Mouse (Mus musculus): ENCODE results near the gene Gm3055.
"Not testable (repeated sequence)": the region's sequence is repeated elsewhere in the genome, so short reads cannot be mapped to it uniquely, and the experiment has no call there.

Gene Gm3055

DNA sequence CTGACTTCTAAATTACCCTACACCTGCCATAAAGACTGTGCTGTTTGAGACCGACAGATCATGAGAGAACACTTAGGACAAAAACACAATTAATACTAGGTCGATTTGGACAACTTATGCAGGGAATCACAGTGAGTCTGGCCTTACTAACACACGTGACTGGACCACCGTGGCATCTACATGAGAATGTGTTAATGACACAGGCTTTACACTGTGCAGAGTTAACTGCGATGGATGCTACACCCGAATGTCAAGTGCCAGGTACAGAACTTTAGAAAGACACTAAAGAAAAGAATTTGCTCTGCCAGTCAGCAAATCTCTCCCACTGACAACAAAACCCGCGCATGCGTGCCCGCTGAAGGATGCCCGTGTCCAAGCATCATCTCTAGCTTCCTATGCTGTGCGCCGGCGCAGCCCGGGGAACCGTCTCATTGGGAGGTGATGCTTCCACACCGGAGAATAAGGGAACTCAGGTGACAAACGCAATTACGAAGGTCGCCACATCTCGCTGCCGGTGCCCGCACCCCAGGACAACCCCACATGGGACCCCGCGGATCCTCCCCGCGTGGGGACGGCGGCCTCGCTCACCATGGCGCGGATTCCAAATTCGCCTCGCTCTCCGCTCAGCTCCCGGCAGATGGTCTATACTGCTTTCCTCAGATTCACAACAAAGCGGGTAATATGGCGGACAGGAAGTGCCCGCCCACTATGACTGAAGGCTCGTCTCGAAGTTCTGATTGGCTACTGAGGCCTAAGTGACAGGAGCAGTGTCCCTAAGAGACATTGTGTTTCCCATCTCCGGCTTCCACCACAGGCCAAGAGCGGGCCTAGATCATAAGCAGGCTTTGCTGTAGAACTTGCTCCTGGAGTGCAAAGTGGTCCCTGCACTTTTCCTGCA is at the start of gene Gm3055:
TSS of gene Gm3055 (minus strand) at position 656 of the 898 bp plus-strand sequence.
- DNase-seq (ENCODE audit: low spot score) = not testable (repeated sequence)

DNA sequence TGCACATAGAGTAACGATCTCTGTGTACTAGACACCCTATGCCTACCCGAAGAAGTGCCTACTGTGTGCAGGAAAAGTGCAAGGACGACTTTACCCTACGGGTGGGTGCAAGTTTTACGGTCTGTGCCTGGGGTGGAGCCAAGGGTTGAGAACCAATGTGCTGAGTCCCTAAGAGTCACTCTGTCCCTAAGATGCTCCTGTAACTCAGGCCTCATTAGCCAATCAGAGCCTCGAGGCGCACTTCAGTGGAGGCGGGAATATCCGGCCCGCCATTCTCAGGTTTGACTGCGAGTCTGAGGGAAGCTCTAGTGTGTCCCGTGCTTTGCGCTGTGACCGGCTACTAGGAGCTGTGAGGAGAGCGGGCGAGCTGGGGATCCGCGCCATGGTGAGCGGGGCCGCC is 40.9 kb upstream of the Gm3055 start, which contains the start of gene Gm4767:
TSS of gene Gm4767 (plus strand) at position 288 of the 400 bp plus-strand sequence.
- DNase-seq (ENCODE audit: low spot score) = not testable (repeated sequence)

DNA sequence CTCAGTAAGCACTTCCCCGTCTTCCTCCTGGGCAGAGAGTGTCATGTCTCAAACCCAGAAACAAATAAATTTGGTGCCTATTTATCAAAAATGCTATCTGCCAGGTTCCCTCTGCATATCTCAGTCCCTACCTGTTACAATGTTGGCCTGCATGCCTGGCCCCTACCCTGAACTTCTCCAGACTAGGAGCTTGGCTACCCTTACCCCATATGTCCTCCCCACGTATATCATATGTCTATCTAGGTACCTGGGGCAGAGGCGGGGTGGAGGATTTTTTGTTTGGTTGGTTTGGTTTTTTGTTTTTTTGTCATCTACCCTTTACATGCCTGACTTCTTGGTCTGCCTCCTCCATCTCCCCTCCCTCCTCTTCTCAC is 430 bp upstream of the Gm3055 start:
- not testable (repeated sequence) for DNase-seq (ENCODE audit: low spot score)

DNA sequence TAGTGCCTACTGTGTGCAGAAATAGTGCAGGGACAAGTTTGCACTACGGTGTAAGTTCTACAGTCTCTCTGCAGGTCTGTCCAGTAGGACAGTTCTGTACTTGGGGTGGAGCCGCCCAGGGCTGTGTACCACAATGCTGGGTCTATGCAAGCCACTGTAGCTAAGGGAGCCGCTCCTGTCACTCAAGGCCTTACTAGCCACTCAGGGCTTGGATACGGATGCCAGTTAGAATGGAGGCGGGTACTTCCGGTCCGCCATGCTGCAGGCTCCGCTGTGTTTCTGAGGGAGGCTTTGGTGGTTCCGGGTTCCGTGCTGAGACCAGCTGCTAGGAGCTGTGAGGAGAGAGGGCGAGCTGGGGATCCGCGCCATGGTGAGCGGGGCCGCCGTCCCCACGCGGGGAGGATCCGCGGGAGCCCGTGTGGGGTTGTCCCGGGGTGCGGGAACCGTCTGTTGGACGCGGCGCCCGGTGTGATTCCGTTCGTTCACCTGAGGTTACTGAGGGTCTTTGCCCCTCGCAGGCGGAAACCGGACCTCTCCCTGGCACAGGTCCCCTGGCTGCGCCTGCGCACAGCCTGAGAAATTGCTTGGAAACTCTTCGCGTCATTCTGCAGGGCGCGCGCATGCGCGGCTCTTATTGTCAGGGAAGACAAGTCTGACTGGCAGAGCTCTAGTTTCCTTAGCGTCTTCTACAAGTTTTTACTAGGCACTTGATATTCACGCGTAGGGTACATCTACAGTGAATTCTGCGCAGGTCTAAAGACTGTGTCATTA is 66.2 kb downstream of the Gm3055 start, which contains the start of gene Zfp433:
TSS of gene Zfp433 (plus strand) at position 295 of the 771 bp plus-strand sequence.
- not testable (repeated sequence) for DNase-seq (ENCODE audit: low spot score)
